Mouse (Mus musculus) liver, postnatal 0 days (tissue): ENCODE measurements at regions not wholly inside any gene's neighbourhood (a gene's known extent, or its start where the extent isn't known, plus 50 kb on each side); places are given as distances from the start of the nearest gene placed in this dataset.

Experiments
- CTCF ChIP-seq: sonication (generic); IDR thresholded peaks from 2 replicates; pipeline ENCODE4 v1.5.1; 2016; ENCODE audit warnings: antibody characterized with exemption, low read depth
- EP300 ChIP-seq: IDR thresholded peaks from 2 replicates; pipeline ENCODE4 v1.6.1; 2016; ENCODE audit warnings: antibody characterized with exemption, low read depth, mild to moderate bottlenecking

DNA sequence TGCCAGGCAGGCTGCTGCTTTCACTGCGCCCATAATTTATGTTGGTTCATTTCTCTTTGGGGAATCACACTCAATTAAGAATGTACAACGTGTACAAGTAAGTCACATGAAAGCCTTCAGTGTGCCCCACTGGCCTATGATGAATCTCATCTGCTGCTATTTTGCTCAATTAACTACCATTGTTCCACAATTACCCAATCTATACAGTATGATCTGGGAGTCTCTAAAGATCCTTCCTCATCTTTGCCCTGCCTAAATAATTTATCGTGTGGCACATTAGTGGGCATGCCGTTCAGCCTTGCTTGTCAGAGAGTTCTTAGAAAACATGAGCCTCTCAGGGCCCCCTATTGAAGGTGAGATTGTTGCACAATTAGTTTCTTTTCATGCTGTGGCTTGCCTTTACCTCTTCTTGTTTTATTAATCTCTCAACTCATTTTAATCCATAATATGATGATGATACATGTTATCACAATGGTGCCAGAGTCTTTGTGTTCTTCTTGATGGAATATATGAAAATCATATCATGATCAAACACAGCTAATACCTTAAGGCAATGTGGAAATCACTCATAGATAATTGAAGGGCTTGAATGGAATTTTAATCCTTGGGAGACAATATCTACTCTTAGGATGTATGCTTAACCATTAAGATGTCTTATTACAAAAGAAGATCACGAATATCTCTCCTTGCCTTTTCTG lies 113.3 kb downstream of the 1190002N15Rik start:
- TF ChIP-seq CTCF (no peak), EP300 (no peak)
